Mouse (Mus musculus) MEL (cell line): ENCODE data around the gene Celf2.

Experiments used
- CTCF ChIP-seq, 3 experiments: IDR thresholded peaks in 2 of 3; conservative IDR thresholded peaks in 1 of 3; 2 replicates each; pipeline ENCODE4 v1.5.1; 2011 to 2012; ENCODE audit warnings: low read length in 3 of 3, low read depth in 2 of 3, mild to moderate bottlenecking in 2 of 3, improper control_type of control experiment in 1 of 3, inconsistent platforms in 1 of 3, mixed read lengths in 1 of 3, moderate library complexity in 1 of 3; ENCODE audit not compliant: control insufficient read depth in 1 of 3, insufficient read depth in 1 of 3, poor library complexity in 1 of 3, severe bottlenecking in 1 of 3
- GABPA ChIP-seq: IDR thresholded peaks from 2 replicates; pipeline ENCODE4 v1.6.1; 2012; ENCODE audit warnings: low read depth, mild to moderate bottlenecking, inconsistent platforms, low read length, improper control_type of control experiment, moderate library complexity
- MAFK ChIP-seq: IDR thresholded peaks from 2 replicates; pipeline ENCODE4 v1.6.1; 2011; ENCODE audit warnings: low read depth, mild to moderate bottlenecking, low read length, improper control_type of control experiment, borderline replicate concordance
- MYC ChIP-seq: IDR thresholded peaks from 2 replicates; pipeline ENCODE4 v1.6.1; 2011; ENCODE audit warnings: low read depth, mild to moderate bottlenecking, low read length, improper control_type of control experiment, moderate library complexity
- POLR2A ChIP-seq, 2 experiments: IDR thresholded peaks; 2 replicates each; pipeline ENCODE4 v1.6.1; 2011 to 2012; ENCODE audit warnings: low read length in 2 of 2, mild to moderate bottlenecking in 2 of 2, control low read depth in 1 of 2, improper control_type of control experiment in 1 of 2, low read depth in 1 of 2, moderate library complexity in 1 of 2; ENCODE audit not compliant: control insufficient read depth in 1 of 2, insufficient read depth in 1 of 2, poor library complexity in 1 of 2
- RAD21 ChIP-seq: IDR thresholded peaks from 2 replicates; pipeline ENCODE4 v1.6.1; 2011; ENCODE audit warnings: mild to moderate bottlenecking, low read depth, low read length, improper control_type of control experiment
- USF1 ChIP-seq: IDR thresholded peaks from 2 replicates; pipeline ENCODE4 v1.6.1; 2014; ENCODE audit warnings: low read depth, mild to moderate bottlenecking, inconsistent platforms, low read length, improper control_type of control experiment, moderate library complexity

GRCm38 (mm10) chr2:7319760-7320159, 189.6 kb downstream of the Celf2 start:
- TF ChIP-seq RAD21 (no peak), CTCF (IDR thresholded peaks at IDR 0.05 in 2 of 3, conservative IDR thresholded peaks at IDR 0.05 in 1 of 3; ENCODE audit: control insufficient read depth in 1 of 3, insufficient read depth in 1 of 3, low read depth in 2 of 3, low read length in 3 of 3, poor library complexity in 1 of 3, severe bottlenecking in 1 of 3) (no peak), MAFK (no peak), USF1 (no peak), POLR2A (IDR thresholded peaks at IDR 0.05; ENCODE audit: control insufficient read depth in 1 of 2, insufficient read depth in 1 of 2, low read depth in 1 of 2, low read length in 2 of 2, poor library complexity in 1 of 2) (no peak), GABPA (no peak), MYC (no peak)
